Mouse (Mus musculus) layer of hippocampus, adult 2 months (tissue): ENCODE data around the gene Anp32b. TPM values are rescaled to one million over a fixed set of nuclear protein-coding genes. Genes with fewer than 3 reads are reported as not detected.

Source experiments
- DNase-seq, 2 experiments: peaks; one replicate each; pipeline ENCODE4 v3.0.0; 2022; ENCODE audit warnings: low spot score in 2 of 2
- H3K27ac ChIP-seq: fragments of 200-600 bp; 2 replicates; pipeline ENCODE4 v1.8.1; 2022
- H3K4me3 ChIP-seq: fragments of 200-600 bp; 2 replicates; pipeline ENCODE4 v1.8.1; 2022; ENCODE audit warnings: mild to moderate bottlenecking
- CTCF ChIP-seq: fragments of 200-600 bp; conservative IDR thresholded peaks from 2 replicates; pipeline ENCODE4 v1.8.1; 2022; ENCODE audit warnings: antibody characterized with exemption, mild to moderate bottlenecking, moderate library complexity
- long read RNA-seq, 2 experiments: library from polyadenylated mRNA; stranded (forward); transcript quantifications; one replicate each; pipeline ENCODE4 v2.0.0; 2021; ENCODE audit warnings: borderline mapping rate in 2 of 2
- total RNA-seq, 2 experiments: library from RNA; stranded (reverse); gene quantifications; 2 replicates each; pipeline ENCODE4 v1.2.3; 2021

Gene Anp32b
- 10 to 100 TPM; 54.4 to 56.5 TPM for total RNA-seq
- long read RNA-seq, experiment 1, transcript Anp32b-201 (7 exons, 1,716 nt): major isoform, 27 of 36 reads
- long read RNA-seq, experiment 1, partial matches to known transcripts: 0 of 36 reads
- long read RNA-seq, experiment 1, other reads (novel, unspliced or antisense): 9 of 36 reads
- long read RNA-seq, experiment 2, transcript Anp32b-201 (7 exons, 1,716 nt): major isoform, 40 of 55 reads
- long read RNA-seq, experiment 2, partial matches to known transcripts: 3 of 55 reads
- long read RNA-seq, experiment 2, other reads (novel, unspliced or antisense): 12 of 55 reads

- peak within 1 kb of the TSS; percentile 97 for H3K27ac ChIP-seq
- TF ChIP-seq CTCF: peak; percentile 81
- DNase-seq: peak; percentile 87 to 93
- peak within 1 kb of the TSS; percentile 87 for H3K4me3 ChIP-seq
These were observed at the start of gene Anp32b for GRCm38 (mm10) chr4:46450519-46451131. Gene Anp32b (plus strand): TSS chr4:46450902.

GRCm38 (mm10) chr4:46404042-46404795 is 46.5 kb upstream of the Anp32b start:
- TF ChIP-seq CTCF: no peak
- Histone ChIP-seq H3K4me3 (no peak overlapping the region), H3K27ac (no peak overlapping the region)
- DNase-seq: no peak

GRCm38 (mm10) chr4:46406966-46407703 is 43.6 kb upstream of the Anp32b start:
- H3K4me3 ChIP-seq: no peak overlapping the region
- no peak overlapping the region for H3K27ac ChIP-seq
- DNase-seq: no peak
- TF ChIP-seq CTCF: no peak

- H3K27ac ChIP-seq: no peak overlapping the region
- H3K4me3 ChIP-seq: no peak overlapping the region
- TF ChIP-seq CTCF: no peak
- DNase-seq: no peak
These were observed 40.0 kb upstream of the Anp32b start for GRCm38 (mm10) chr4:46410677-46411076.

GRCm38 (mm10) chr4:46411489-46411888 is 39.2 kb upstream of the Anp32b start:
- TF ChIP-seq CTCF: no peak
- no peak overlapping the region for H3K27ac ChIP-seq
- no peak overlapping the region for H3K4me3 ChIP-seq
- no peak for DNase-seq

GRCm38 (mm10) chr4:46412113-46412512 is 38.6 kb upstream of the Anp32b start:
- no peak overlapping the region for H3K27ac ChIP-seq
- no peak for DNase-seq
- no peak overlapping the region for H3K4me3 ChIP-seq
- TF ChIP-seq CTCF: peak; percentile 38

- H3K27ac ChIP-seq: no peak within 1 kb of the TSS
- no peak for TF ChIP-seq CTCF
- no peak for DNase-seq
These were observed 37.3 kb upstream of the Anp32b start, which contains the start of gene Hemgn for GRCm38 (mm10) chr4:46413406-46413805. Gene Hemgn (minus strand): TSS chr4:46413506.

GRCm38 (mm10) chr4:46417491-46417890 is 33.2 kb upstream of the Anp32b start:
- Histone ChIP-seq H3K27ac (no peak overlapping the region), H3K4me3 (no peak overlapping the region)
- peak; percentile 58 for TF ChIP-seq CTCF
- no peak for DNase-seq

More at GRCm38 (mm10) chr4:46413406-46413805, 37.3 kb upstream of the Anp32b start, which contains the start of gene Hemgn:
- no peak within 1 kb of the TSS for H3K4me3 ChIP-seq

- no peak overlapping the region for H3K4me3 ChIP-seq
- no peak overlapping the region for H3K27ac ChIP-seq
- no peak for DNase-seq
- no peak for TF ChIP-seq CTCF
These were observed 31.9 kb upstream of the Anp32b start for GRCm38 (mm10) chr4:46418851-46419250.

GRCm38 (mm10) chr4:46422625-46423024 is 28.1 kb upstream of the Anp32b start:
- Histone ChIP-seq H3K27ac (no peak overlapping the region), H3K4me3 (no peak overlapping the region)
- DNase-seq: no peak
- TF ChIP-seq CTCF: no peak

- TF ChIP-seq CTCF: peak; percentile 27
- peak overlapping the region; percentile 28; the same call in 1 of the 2 replicates for H3K27ac ChIP-seq
- no peak overlapping the region for H3K4me3 ChIP-seq
- DNase-seq: peak in 1 of 2 experiments; percentile 17
These were observed 21.7 kb upstream of the Anp32b start for GRCm38 (mm10) chr4:46428903-46429499.
